Mouse (Mus musculus) E14TG2a.4 (cell line): ENCODE results near the gene Ica1.

Experiments used
- CTCF ChIP-seq: conservative IDR thresholded peaks from 2 replicates; pipeline ENCODE4 v1.5.1; 2014; ENCODE audit warnings: low read length
- POU5F1 ChIP-seq: IDR thresholded peaks from 2 replicates; pipeline ENCODE4 v1.6.1; 2014; ENCODE audit warnings: low read length, borderline replicate concordance

GRCm38 (mm10) chr6:8660076-8660475 lies 118.2 kb downstream of the Ica1 start:
- TF ChIP-seq CTCF = no peak
- no peak for TF ChIP-seq POU5F1
